Mouse (Mus musculus): ENCODE results near the gene Dhtkd1. TPM values are rescaled to one million over a fixed set of nuclear protein-coding genes. Genes with fewer than 3 reads are reported as not detected.

The Dhtkd1 gene
- polyA plus RNA-seq, 1 experiment, result 2.4 TPM

Other genes with a start within 250 kb of the Dhtkd1 start
- gene Camk1d, start 228.3 kb downstream of the Dhtkd1 start, polyA plus RNA-seq (2012; rRNA removed), result 6.2 and 7.0 TPM in 2 replicates
- 17.6 and 25.1 TPM in 2 replicates for gene Nudt5, start 97.8 kb downstream of the Dhtkd1 start, polyA plus RNA-seq (2012; rRNA removed)
- 90.0 and 101 TPM in 2 replicates for gene Cdc123, start 97.6 kb downstream of the Dhtkd1 start, polyA plus RNA-seq (2012; rRNA removed)
- gene Gm13199, start 79.9 kb downstream of the Dhtkd1 start, polyA plus RNA-seq (2012; rRNA removed), result 1.8 and 3.5 TPM in 2 replicates
- gene Sec61a2, start 47.4 kb downstream of the Dhtkd1 start, polyA plus RNA-seq (2012; rRNA removed), result 57.6 and 72.1 TPM in 2 replicates
- gene Upf2, start 8.7 kb upstream of the Dhtkd1 start, polyA plus RNA-seq (2012; rRNA removed), result 15.3 and 25.0 TPM in 2 replicates
- gene Proser2, start 187.4 kb upstream of the Dhtkd1 start, polyA plus RNA-seq (2012; rRNA removed), result 25.7 and 26.4 TPM in 2 replicates

Measured in urinary bladder, adult 2 months (tissue).